In the genomic region with DNA sequence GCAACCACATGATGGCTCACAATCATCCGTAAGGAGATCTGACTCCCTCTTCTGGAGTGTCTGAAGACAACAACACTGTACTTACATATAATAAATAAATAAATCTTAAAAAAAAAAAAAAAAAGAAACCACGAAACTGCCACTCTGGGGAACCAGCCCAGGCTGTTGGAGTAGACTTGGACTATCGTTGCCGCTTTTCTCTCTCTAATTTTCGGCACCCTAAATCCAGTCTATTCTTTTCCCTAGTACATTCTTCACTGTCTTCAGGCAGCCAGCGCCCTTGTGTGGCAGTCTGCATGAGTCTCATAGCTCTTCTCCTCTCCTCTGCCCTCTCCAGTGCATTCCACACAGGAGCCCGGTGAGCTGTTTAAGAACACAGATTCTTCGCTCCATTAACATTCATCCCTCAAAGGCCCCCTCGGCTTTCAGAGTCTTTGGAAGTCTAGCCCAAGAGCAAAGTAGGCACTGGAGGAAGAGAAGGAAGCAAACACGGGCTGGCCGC, we compare ENCODE assay signal across 8 mouse cellular contexts. TPM values are rescaled to one million over a fixed set of nuclear protein-coding genes. Genes with fewer than 3 reads are reported as not detected.
DNase-seq lines count a peak whose midpoint lies in the region; ATAC-seq and TF ChIP-seq lines count a peak whose summit lies in the region.

No protein-coding gene starts in this region.

- peak overlapping the region; percentile 97 for H3K4me2 ChIP-seq in CH12.LX (ENCODE audit: insufficient read depth, low read depth, poor library complexity, severe bottlenecking)
- peak overlapping the region; percentile 77 for H3K4me2 ChIP-seq in forebrain, embryonic 14.5 days (ENCODE audit: low read length)
- peak overlapping the region; percentile 88 for H3K4me2 ChIP-seq in liver, embryonic 15.5 days

- TF ChIP-seq POLR2A in heart, adult 2 months (IDR thresholded peaks at IDR 0.05; ENCODE audit: insufficient read depth, low read depth, low read length): no peak
- no peak for TF ChIP-seq POLR2A in CH12.LX (IDR thresholded peaks at IDR 0.05; ENCODE audit: low read depth, low read length)

- dilution Hi-C loops in CH12.LX (cut with MboI; ENCODE audit: extremely low pct_ligation_motif_present, extremely low pct_unique_long_range_greater_than_20kb, low sequenced_read_pairs): no loop called here

- intact Hi-C loops in heart, adult 2 months (cut with DNase I): loop anchor here (2.0 kb wide), 1 partner anchor 48 kb away; a partner anchor contains a TSS
- intact Hi-C loops in heart, postnatal 25 days (cut with DNase I): loop anchor here (2.0 kb wide), 1 partner anchor 48 kb away; a partner anchor contains a TSS

- peak; percentile 44 for TF ChIP-seq CTCF in heart, adult 2 months (IDR thresholded peaks at IDR 0.05)
- peak in 1 of 2 experiments; percentile 22; a peak in 1 of 4 replicates for TF ChIP-seq CTCF in CH12.LX (conservative IDR thresholded peaks at IDR 0.05 in 1 of 2, IDR thresholded peaks at IDR 0.05 in 1 of 2; ENCODE audit: low read depth in 2 of 2, low read length in 2 of 2)

- peak overlapping the region; percentile 93 for H3K27ac ChIP-seq in heart, adult 2 months
- H3K27ac ChIP-seq in CH12.LX (ENCODE audit: insufficient read depth, low read depth): peak overlapping the region; percentile 64
- H3K27ac ChIP-seq in forebrain, embryonic 14.5 days (ENCODE audit: low read depth, low read length): peak overlapping the region; percentile 93
- peak overlapping the region; percentile 78 for H3K27ac ChIP-seq in liver, embryonic 15.5 days (replicated peaks)

- H3K27me3 ChIP-seq in heart, adult 2 months (ENCODE audit: control insufficient read depth, insufficient read depth, low read length): no peaks in the 10 kb centered on the region
- no peaks in the 10 kb centered on the region for H3K27me3 ChIP-seq in CH12.LX (replicated peaks)
- H3K27me3 ChIP-seq in forebrain, embryonic 14.5 days (replicated peaks; ENCODE audit: control insufficient read depth, insufficient read depth, low read length): no peaks in the 10 kb centered on the region
- no peaks in the 10 kb centered on the region for H3K27me3 ChIP-seq in liver, embryonic 15.5 days

- WGBS in heart, adult 2 months: 5% methylated on average over 11 of the region's 11 CpGs
- 16% methylated on average over 11 of the region's 11 CpGs for WGBS in forebrain, embryonic 14.5 days
- WGBS in liver, embryonic 15.5 days (ENCODE audit: insufficient replicate concordance): 13% methylated on average over 11 of the region's 11 CpGs

- no peaks in the 10 kb centered on the region; the same call in 1 of the 2 replicates for H3K36me3 ChIP-seq in heart, adult 2 months (ENCODE audit: control insufficient read depth, insufficient read depth, low read length)
- H3K36me3 ChIP-seq in CH12.LX (replicated peaks in 1 of 2; ENCODE audit: control insufficient read depth in 1 of 2, insufficient read depth in 1 of 2, low read length in 1 of 2): peaks cover 34 to 36% of the 10 kb centered on the region in 2 experiments
- H3K36me3 ChIP-seq in forebrain, embryonic 14.5 days (ENCODE audit: control insufficient read depth, insufficient read depth, low read length): peaks cover 31% of the 10 kb centered on the region
- peaks cover 35% of the 10 kb centered on the region for H3K36me3 ChIP-seq in liver, embryonic 15.5 days (replicated peaks)

- TF ChIP-seq EP300 in heart, adult 2 months (IDR thresholded peaks at IDR 0.05; ENCODE audit: insufficient read depth, low read depth, low read length): no peak
- no peak for TF ChIP-seq EP300 in CH12.LX (IDR thresholded peaks at IDR 0.05; ENCODE audit: low read length)

- ATAC-seq in forebrain, embryonic 14.5 days: peak; percentile 62
- peak; percentile 23; the same call in 1 of the 2 replicates for ATAC-seq in liver, embryonic 15.5 days (ENCODE audit: insufficient read depth)

- no peak; the same call in none of the 2 replicates for TF ChIP-seq RAD21 in CH12.LX (IDR thresholded peaks at IDR 0.05; ENCODE audit: low read depth, low read length)

- in situ Hi-C loops in CH12.LX (cut with MboI; ENCODE audit: low pct_ligation_motif_present, low pct_unique_long_range_greater_than_20kb, low sequenced_read_pairs): no loop called here

- peaks cover 2% of the 10 kb centered on the region; the same call in 1 of the 2 replicates for H3K4me1 ChIP-seq in heart, adult 2 months (ENCODE audit: control insufficient read depth, insufficient read depth, low read length)
- H3K4me1 ChIP-seq in CH12.LX (ENCODE audit: control insufficient read depth in 1 of 2, insufficient read depth in 2 of 2): peaks cover 2 to 23% of the 10 kb centered on the region in 2 experiments; a peak in 3 of 4 replicates
- H3K4me1 ChIP-seq in forebrain, embryonic 14.5 days (ENCODE audit: control insufficient read depth, insufficient read depth, low read length): peaks cover 4% of the 10 kb centered on the region
- H3K4me1 ChIP-seq in liver, embryonic 15.5 days (replicated peaks): peaks cover 46% of the 10 kb centered on the region

- no peak for DNase-seq in heart, adult 2 months
- DNase-seq in heart, postnatal 25 days (ENCODE audit: low spot score): no peak
- DNase-seq in CH12.LX (ENCODE audit: extremely low read depth) (no peak), adipocyte (ENCODE audit: low spot score) (no peak)
- no peak for DNase-seq in forebrain, embryonic 14.5 days (ENCODE audit: low spot score)
- peak; percentile 32 for DNase-seq in testis, postnatal 14 days (ENCODE audit: low spot score)
- DNase-seq in urinary bladder, adult 18-20 months (ENCODE audit: low spot score in 2 of 2): no peak

- peak overlapping the region; percentile 84 for H3K9ac ChIP-seq in heart, adult 2 months (ENCODE audit: low read depth, low read length)
- peak overlapping the region; percentile 73 for H3K9ac ChIP-seq in CH12.LX (ENCODE audit: insufficient read depth, low read depth)
- peak overlapping the region; percentile 74 for H3K9ac ChIP-seq in forebrain, embryonic 14.5 days (ENCODE audit: low read length)
- peak overlapping the region; percentile 50 for H3K9ac ChIP-seq in liver, embryonic 15.5 days

- H3K79me2 ChIP-seq in heart, adult 2 months (replicated peaks; ENCODE audit: control insufficient read depth, insufficient read depth, low read length): no peaks in the 10 kb centered on the region
- peaks cover 27% of the 10 kb centered on the region for H3K79me2 ChIP-seq in CH12.LX (replicated peaks; ENCODE audit: control insufficient read depth, extremely low read depth, insufficient read depth, poor library complexity, severe bottlenecking)

- H3K9me3 ChIP-seq in CH12.LX (replicated peaks; ENCODE audit: low read length): no peaks in the 10 kb centered on the region
- no peaks in the 10 kb centered on the region for H3K9me3 ChIP-seq in forebrain, embryonic 14.5 days (replicated peaks; ENCODE audit: control insufficient read depth, low read length)
- H3K9me3 ChIP-seq in liver, embryonic 15.5 days (replicated peaks): no peaks in the 10 kb centered on the region

- peak overlapping the region; percentile 94 for H3K4me3 ChIP-seq in heart, adult 2 months
- peak overlapping the region; percentile 52 to 100 (median 57) for H3K4me3 ChIP-seq in CH12.LX (replicated peaks in 1 of 3; ENCODE audit: low read depth in 2 of 3, low read length in 2 of 3, poor library complexity in 1 of 3)
- peak overlapping the region; percentile 90 for H3K4me3 ChIP-seq in forebrain, embryonic 14.5 days (ENCODE audit: low read depth, low read length)
- peak overlapping the region; percentile 85 for H3K4me3 ChIP-seq in liver, embryonic 15.5 days (replicated peaks)

RNA-seq across cellular contexts. Expression of a gene that starts 0.5 kb away (rescaled TPM):
- total RNA-seq in heart, adult 2 months (2021): 100 to 1,000 TPM; 251 to 296 TPM
- polyA plus RNA-seq in heart, adult 2 months (2012; rRNA removed): 247 and 287 TPM in 2 replicates
- total RNA-seq in heart, postnatal 25 days (2021): 100 to 1,000 TPM; 296 to 309 TPM
- total RNA-seq in CH12.LX (2012; rRNA removed) (1,844 and 1,867 TPM in 2 replicates), CH12.LX (2014; rRNA removed) (1,058 and 1,082 TPM in 2 replicates)
- polyA plus RNA-seq in CH12.LX (2012; ENCODE audit: insufficient read length, low read depth): 1,042 and 1,257 TPM in 2 replicates
- polyA plus RNA-seq in forebrain, embryonic 14.5 days (2014; fragmentation: Nextera tagmentation; extraction: Ambion mirVana): 718 and 924 TPM in 2 replicates
- 454 and 516 TPM in 2 replicates for polyA plus RNA-seq in liver, embryonic 15.5 days (2015; fragmentation: Nextera tagmentation; extraction: Ambion mirVana)

RNA-seq across cellular contexts. Expression of a gene that starts 9.3 kb away (rescaled TPM):
- total RNA-seq in heart, adult 2 months (2021): 10 to 100 TPM; 20.1 to 26.7 TPM
- polyA plus RNA-seq in heart, adult 2 months (2012; rRNA removed): 12.0 and 12.5 TPM in 2 replicates
- total RNA-seq in heart, postnatal 25 days (2021): 10 to 100 TPM; 22.4 to 28.6 TPM
- total RNA-seq in CH12.LX (2012; rRNA removed) (76.9 and 77.6 TPM in 2 replicates), CH12.LX (2014; rRNA removed) (51.9 and 55.6 TPM in 2 replicates)
- 103 and 106 TPM in 2 replicates for polyA plus RNA-seq in CH12.LX (2012; ENCODE audit: insufficient read length, low read depth)
- polyA plus RNA-seq in forebrain, embryonic 14.5 days (2014; fragmentation: Nextera tagmentation; extraction: Ambion mirVana): 29.4 and 36.8 TPM in 2 replicates
- 32.4 and 35.5 TPM in 2 replicates for polyA plus RNA-seq in liver, embryonic 15.5 days (2015; fragmentation: Nextera tagmentation; extraction: Ambion mirVana)

RNA-seq across cellular contexts. Expression of a gene that starts 18.5 kb away (rescaled TPM):
- 1 to 10 TPM; 6.6 to 6.8 TPM for total RNA-seq in heart, adult 2 months (2021)
- 27.8 and 34.8 TPM in 2 replicates for polyA plus RNA-seq in heart, adult 2 months (2012; rRNA removed)
- total RNA-seq in heart, postnatal 25 days (2021): 1 to 10 TPM; 6.3 to 6.7 TPM
- total RNA-seq in CH12.LX (2012; rRNA removed): 3.9 and 5.3 TPM in 2 replicates
- 2.9 and 3.6 TPM in 2 replicates for total RNA-seq in CH12.LX (2014; rRNA removed)
- 4.4 and 5.4 TPM in 2 replicates for polyA plus RNA-seq in CH12.LX (2012; ENCODE audit: insufficient read length, low read depth)
- 5.5 and 5.9 TPM in 2 replicates for polyA plus RNA-seq in forebrain, embryonic 14.5 days (2014; fragmentation: Nextera tagmentation; extraction: Ambion mirVana)
- 29.0 and 36.4 TPM in 2 replicates for polyA plus RNA-seq in liver, embryonic 15.5 days (2015; fragmentation: Nextera tagmentation; extraction: Ambion mirVana)

RNA-seq across cellular contexts. Expression of a gene that starts 18.7 kb away (rescaled TPM):
- 10 to 100 TPM; 18.7 to 21.8 TPM for total RNA-seq in heart, adult 2 months (2021)
- 33.2 and 43.0 TPM in 2 replicates for polyA plus RNA-seq in heart, adult 2 months (2012; rRNA removed)
- total RNA-seq in heart, postnatal 25 days (2021): 10 to 100 TPM; 20.2 to 21.3 TPM
- 20.4 and 20.6 TPM in 2 replicates for total RNA-seq in CH12.LX (2012; rRNA removed)
- 15.6 and 18.2 TPM in 2 replicates for total RNA-seq in CH12.LX (2014; rRNA removed)
- 23.3 and 26.6 TPM in 2 replicates for polyA plus RNA-seq in CH12.LX (2012; ENCODE audit: insufficient read length, low read depth)
- 51.9 and 60.2 TPM in 2 replicates for polyA plus RNA-seq in forebrain, embryonic 14.5 days (2014; fragmentation: Nextera tagmentation; extraction: Ambion mirVana)
- 20.2 and 22.0 TPM in 2 replicates for polyA plus RNA-seq in liver, embryonic 15.5 days (2015; fragmentation: Nextera tagmentation; extraction: Ambion mirVana)

RNA-seq across cellular contexts. Expression of a gene that starts 24.3 kb away (rescaled TPM):
- total RNA-seq in heart, adult 2 months (2021): 10 to 100 TPM; 70.0 to 74.6 TPM
- polyA plus RNA-seq in heart, adult 2 months (2012; rRNA removed): 92.8 and 95.8 TPM in 2 replicates
- total RNA-seq in heart, postnatal 25 days (2021): 10 to 100 TPM; 70.7 to 81.8 TPM
- 41.3 and 44.1 TPM in 2 replicates for total RNA-seq in CH12.LX (2012; rRNA removed)
- 34.5 and 44.0 TPM in 2 replicates for total RNA-seq in CH12.LX (2014; rRNA removed)
- 51.9 and 54.2 TPM in 2 replicates for polyA plus RNA-seq in CH12.LX (2012; ENCODE audit: insufficient read length, low read depth)
- 199 and 226 TPM in 2 replicates for polyA plus RNA-seq in forebrain, embryonic 14.5 days (2014; fragmentation: Nextera tagmentation; extraction: Ambion mirVana)
- polyA plus RNA-seq in liver, embryonic 15.5 days (2015; fragmentation: Nextera tagmentation; extraction: Ambion mirVana): 7.4 and 9.1 TPM in 2 replicates
